Mouse (Mus musculus) spleen, postnatal 10 days (tissue): ENCODE results near the gene Hs6st3.

Experiments used
- DNase-seq, 2 experiments: peaks; one replicate each; pipeline ENCODE4 v3.0.0; 2021 to 2022; ENCODE audit warnings: low spot score in 2 of 2

Gene Hs6st3

DNA sequence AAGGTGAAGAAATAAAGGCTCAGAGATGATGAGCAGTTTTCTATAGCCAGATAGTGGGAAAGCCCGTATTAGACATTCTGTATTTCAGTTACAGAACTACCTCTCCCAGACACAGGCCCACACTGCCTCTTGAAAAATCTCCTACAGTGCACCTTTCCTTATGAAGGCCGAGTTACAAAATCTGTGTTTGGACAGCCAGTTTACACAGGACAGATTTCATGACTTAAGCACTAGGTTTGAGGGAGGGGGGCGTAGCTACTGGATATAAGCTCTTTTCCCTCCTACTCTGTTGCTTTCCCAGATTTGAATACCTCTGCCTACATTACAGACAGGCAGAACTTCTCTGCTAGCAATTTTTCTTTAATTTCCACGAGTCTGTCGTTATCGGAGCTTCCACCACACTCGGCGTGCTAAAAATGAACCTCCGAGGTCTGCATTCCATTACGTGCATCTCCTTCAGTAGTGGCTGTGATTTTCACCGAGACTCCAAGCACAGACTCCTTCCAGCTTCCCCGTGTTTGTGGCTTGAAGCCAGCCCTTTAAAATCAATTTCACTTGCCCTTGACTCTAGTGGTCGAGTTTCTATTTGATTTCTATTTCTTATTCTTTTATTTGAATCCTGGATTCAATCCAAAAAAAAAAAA lies 770.0 kb downstream of the Hs6st3 start:
- no peak for DNase-seq

DNA sequence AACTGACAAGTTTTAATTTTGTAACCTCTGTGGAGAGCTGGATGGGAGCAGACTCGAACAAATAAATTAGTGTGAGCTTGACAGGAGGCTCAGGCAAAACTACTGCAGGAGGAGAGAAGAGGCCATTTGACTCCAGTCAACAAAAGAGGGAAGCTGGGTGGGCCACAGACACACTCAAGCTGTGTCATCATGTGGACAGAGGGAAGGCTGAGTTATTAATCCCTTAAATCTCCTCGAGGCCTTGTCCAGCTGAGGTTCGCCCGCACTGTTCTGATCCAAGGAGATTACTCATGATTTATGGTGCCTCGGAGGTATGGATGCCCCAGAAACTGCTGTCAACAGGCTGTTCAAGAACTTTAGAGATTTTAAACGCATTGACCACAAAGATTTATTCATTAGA lies 776.4 kb downstream of the Hs6st3 start:
- no peak for DNase-seq

DNA sequence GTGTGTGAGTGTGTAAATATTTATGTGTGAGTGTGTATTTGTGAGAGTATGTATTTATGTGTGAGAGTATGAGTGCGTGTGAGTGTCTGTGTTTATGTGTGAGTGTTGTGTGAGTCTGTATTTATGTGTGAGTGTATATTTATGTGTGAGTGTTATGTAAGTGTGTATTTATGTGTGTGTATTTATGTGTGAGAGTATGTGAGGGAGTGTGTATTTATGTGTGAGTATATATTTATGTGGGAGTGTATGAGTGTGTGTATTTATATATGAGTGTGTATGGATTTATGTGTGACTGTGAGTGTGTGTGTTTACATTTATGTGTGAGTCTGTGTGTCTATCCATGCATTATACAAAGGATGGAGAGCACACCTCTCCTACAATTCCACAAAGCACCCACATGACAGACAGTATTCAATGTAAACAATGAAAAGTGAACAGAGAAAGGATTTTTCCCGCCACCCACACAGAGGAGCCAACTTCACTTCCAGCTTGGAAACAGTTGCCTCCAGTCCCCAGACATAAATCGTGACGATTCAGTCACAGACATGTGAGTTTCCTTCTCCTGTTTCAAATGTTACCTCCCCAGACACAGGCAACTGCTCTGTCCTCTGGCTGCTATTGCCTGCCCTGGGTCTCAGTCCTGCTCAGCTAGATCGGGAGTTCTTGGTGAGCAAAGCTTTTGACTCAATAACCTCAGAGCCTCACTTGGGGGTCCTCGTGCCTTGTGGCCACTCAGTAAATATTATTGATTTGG lies 780.3 kb downstream of the Hs6st3 start:
- DNase-seq: no peak

DNA sequence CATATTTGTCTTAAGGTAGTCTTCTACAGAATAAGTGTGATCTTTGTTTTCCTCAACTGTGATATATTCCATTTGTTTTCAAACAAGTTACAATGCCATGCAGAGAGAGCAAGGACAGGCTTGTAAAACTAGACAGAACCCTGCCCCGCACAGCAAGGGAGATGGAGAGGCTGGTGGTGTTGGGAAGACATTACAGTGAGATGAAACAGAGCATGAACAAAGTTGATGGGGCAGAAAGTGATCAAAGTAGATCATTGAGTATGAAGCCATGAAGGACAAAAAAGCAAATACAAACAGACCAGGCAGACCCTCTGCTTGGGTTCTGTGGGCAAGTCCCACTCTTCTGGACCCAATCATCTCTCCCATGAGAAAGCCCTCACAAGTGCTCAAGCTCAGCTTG lies 781.0 kb downstream of the Hs6st3 start:
- no peak for DNase-seq
